Mouse (Mus musculus) neural tube, embryonic 14.5 days (tissue): ENCODE data around the gene Emid1. TPM values are rescaled to one million over a fixed set of nuclear protein-coding genes. Genes with fewer than 3 reads are reported as not detected.

Experiments
- ATAC-seq: fragments of 200-750 bp; cut with Nextera tagmentation; 2 replicates; pipeline ENCODE4 v1.8.0; 2017; ENCODE audit warnings: low read depth, mild to moderate bottlenecking, moderate TSS enrichment, moderate library complexity
- H3K27ac ChIP-seq: fragments of 300-500 bp; sonication (generic); 2 replicates; pipeline ENCODE4 v1.5.1; 2014; ENCODE audit warnings: low read depth, mild to moderate bottlenecking, control low read depth, low read length, moderate library complexity, mixed read lengths
- H3K27me3 ChIP-seq: fragments of 300-500 bp; sonication (generic); 2 replicates; pipeline ENCODE4 v1.6.1; 2014; ENCODE audit warnings: low read length; ENCODE audit not compliant: control insufficient read depth, insufficient read depth
- H3K36me3 ChIP-seq: fragments of 300-500 bp; sonication (generic); 2 replicates; pipeline ENCODE4 v1.6.1; 2014; ENCODE audit warnings: low read length, mixed read lengths; ENCODE audit not compliant: control insufficient read depth, insufficient read depth
- H3K4me1 ChIP-seq: fragments of 300-500 bp; sonication (generic); 2 replicates; pipeline ENCODE4 v1.6.1; 2014; ENCODE audit warnings: low read length; ENCODE audit not compliant: control insufficient read depth, insufficient read depth
- H3K4me2 ChIP-seq: fragments of 300-500 bp; sonication (generic); 2 replicates; pipeline ENCODE4 v1.6.1; 2014; ENCODE audit warnings: mild to moderate bottlenecking, low read depth, low read length, control low read depth
- H3K4me3 ChIP-seq: fragments of 300-500 bp; sonication (generic); 2 replicates; pipeline ENCODE4 v1.5.1; 2014; ENCODE audit warnings: low read depth, low read length, control low read depth, mixed read lengths
- H3K9ac ChIP-seq: fragments of 300-500 bp; sonication (generic); replicated peaks from 2 replicates; pipeline ENCODE4 v1.6.1; 2014; ENCODE audit warnings: low read depth, mild to moderate bottlenecking, control low read depth, low read length, mixed read lengths
- H3K9me3 ChIP-seq: fragments of 300-500 bp; sonication (generic); 2 replicates; pipeline ENCODE4 v1.6.1; 2016; ENCODE audit warnings: low read length; ENCODE audit not compliant: control insufficient read depth
- WGBS: fragments of 180-500 bp; shearing (Covaris S2); extraction: QIAGEN DNeasy Blood & Tissue Kit; methylation state at CpG from one replicate; pipeline ENCODE4 v1.1.7; 2014; 5-methylcytosine and 5-hydroxymethylcytosine counted together
- polyA plus RNA-seq: library from polyadenylated mRNA; unstranded; fragments of >200 nt; fragmentation: Nextera tagmentation; extraction: Ambion mirVana; gene quantifications from 2 replicates; pipeline ENCODE4 v1.2.1, GENCODE M21; 2014

Emid1 gene
- polyA plus RNA-seq, 1 experiment from 2014 or later, result 16.8 TPM

DNA sequence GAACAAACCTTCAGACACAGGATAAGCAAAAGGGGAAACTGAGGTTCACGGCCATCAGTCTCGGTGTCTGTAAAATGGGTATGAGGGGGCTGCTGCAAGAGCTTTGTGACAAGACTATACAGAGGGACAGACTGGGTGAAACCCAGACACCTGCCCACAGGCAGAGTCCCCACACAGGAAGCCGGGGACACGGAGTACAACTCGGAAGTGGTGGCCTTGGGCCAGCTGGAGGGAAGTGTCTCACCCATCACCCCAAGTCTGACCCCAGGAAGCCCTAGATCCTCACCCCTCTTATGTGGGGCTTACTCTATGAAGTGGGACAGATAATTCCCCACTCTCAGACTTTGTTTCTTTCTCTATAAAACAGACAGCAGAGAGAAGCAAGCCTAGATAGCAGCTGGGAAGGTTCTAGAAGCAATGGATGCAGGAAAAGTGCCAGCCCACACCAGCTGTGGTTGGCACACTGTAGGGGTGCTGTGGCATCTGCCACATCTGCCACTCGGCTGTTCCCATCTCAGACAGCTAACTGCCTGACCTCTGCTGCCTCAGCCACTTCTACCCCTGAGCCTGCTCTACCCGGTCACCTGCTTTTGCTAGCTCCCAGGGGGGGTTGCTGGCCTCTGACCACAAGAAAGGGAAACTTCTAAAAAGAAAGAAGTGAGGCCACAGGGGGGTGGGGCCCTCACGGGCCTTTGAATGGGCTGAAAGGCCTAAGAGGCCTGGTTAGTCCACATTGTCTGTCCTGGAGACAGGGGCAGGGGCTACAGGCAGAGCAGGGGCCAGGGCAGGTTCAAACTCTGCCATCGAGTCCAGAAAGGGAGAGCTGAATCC, 1.4 kb downstream of the Emid1 start:
- WGBS, result 43% methylated on average over 9 of the region's 9 CpGs
- Histone ChIP-seq H3K27me3 (no peaks in the 10 kb centered on the region), H3K4me1 (peaks cover 13% of the 10 kb centered on the region; the same call in 1 of the 2 replicates), H3K9me3 (no peaks in the 10 kb centered on the region), H3K27ac (no peak overlapping the region), H3K4me2 (no peak overlapping the region), H3K9ac (no peak overlapping the region), H3K4me3 (no peak overlapping the region), H3K36me3 (no peaks in the 10 kb centered on the region)
- no peak for ATAC-seq

DNA sequence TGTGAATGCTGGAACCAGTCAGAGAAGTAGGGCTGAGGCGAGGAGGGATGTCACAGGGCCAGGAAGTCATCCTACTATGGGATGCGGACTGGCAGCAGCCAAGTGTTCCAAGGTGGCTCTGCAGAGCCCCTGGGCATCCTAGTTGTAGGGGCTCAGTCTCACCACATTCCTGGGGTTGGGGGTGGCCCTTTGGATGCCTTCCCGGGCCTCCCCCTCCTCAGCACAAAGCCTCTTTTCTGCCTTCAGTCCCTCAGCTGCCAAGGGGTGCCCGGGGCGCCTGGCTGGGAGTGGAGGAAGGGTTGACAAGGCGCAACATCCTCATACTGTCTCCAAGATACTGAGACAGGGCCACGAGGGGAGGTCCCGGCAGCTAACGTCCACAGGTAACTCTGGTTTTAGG, 2.1 kb downstream of the Emid1 start:
- no peaks in the 10 kb centered on the region for H3K27me3 ChIP-seq
- H3K9me3 ChIP-seq, result no peaks in the 10 kb centered on the region
- ATAC-seq, result no peak
- peaks cover 9% of the 10 kb centered on the region; the same call in 1 of the 2 replicates for H3K4me1 ChIP-seq
- no peak overlapping the region for H3K27ac ChIP-seq
- no peak overlapping the region for H3K9ac ChIP-seq
- no peak overlapping the region for H3K4me3 ChIP-seq
- H3K4me2 ChIP-seq, result no peak overlapping the region
- no peaks in the 10 kb centered on the region for H3K36me3 ChIP-seq
- 72% methylated on average over 9 of the region's 9 CpGs for WGBS

DNA sequence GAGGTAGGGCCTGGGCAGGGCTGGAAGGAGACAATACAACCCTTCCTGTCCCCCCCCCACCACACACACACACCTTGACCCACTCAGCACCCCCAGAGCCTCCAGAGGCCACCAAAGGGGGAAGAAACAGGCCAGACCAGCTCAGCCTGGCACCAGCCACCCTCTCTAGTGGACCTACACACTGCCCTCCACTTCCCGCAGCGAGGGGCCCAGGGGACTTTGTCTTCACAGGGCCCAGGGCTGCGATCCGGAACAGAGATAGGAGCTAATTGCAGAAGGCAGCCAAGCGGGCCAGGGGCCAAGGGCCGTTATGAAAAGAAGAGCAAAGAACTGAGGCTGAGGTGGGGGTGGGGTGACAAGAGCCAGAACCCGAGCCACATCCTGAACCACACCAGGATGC, 2.8 kb downstream of the Emid1 start:
- 9% methylated on average over 7 of the region's 7 CpGs for WGBS
- no peaks in the 10 kb centered on the region for H3K36me3 ChIP-seq
- peak overlapping the region; percentile 9; the same call in 1 of the 2 replicates for H3K4me2 ChIP-seq
- peaks cover 9% of the 10 kb centered on the region; the same call in 1 of the 2 replicates for H3K4me1 ChIP-seq
- no peak overlapping the region for H3K4me3 ChIP-seq
- no peak overlapping the region for H3K9ac ChIP-seq
- no peaks in the 10 kb centered on the region for H3K27me3 ChIP-seq
- no peak overlapping the region for H3K27ac ChIP-seq
- H3K9me3 ChIP-seq, result no peaks in the 10 kb centered on the region
- ATAC-seq, result no peak

DNA sequence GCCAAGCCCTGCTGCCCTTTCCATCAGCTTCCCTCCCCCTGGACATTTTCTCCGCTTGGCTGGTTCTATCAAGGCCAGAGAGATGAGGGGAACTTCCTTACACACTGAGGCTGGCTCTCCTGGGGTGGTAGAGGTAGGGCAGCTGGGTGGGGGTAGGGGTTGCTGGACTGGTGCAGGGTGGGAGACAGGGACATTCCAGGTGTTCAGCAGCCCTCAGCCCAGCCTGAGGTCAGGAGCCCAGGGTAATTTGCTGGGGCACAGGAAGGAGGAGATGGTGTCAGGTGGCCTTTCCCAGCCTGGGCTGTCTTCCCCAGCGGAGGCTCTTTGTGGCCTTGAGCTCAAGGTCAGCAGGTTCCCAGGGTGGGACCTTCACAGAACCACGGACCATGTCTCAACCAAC, 6.5 kb downstream of the Emid1 start:
- no peak for ATAC-seq

DNA sequence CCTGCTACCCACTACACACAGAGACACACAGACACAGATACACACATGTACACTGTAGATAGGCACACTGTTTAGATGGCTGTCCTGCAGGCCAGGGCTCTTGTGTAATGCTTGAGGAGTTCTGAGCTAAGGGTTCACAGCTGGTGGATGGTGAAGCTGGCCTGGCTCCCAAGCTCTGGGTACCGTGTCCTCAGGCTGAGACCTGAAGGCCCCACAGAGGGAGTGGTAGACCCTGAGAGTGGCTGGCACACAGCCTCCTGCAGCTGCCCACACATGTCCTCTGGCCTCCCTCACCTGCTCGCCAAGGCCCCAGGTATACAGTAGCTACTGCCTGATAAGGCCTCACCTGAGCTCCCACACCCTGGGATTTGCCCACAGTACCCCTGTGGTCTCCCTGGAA, 10.1 kb downstream of the Emid1 start:
- H3K4me2 ChIP-seq, result no peak overlapping the region
- peaks cover 7% of the 10 kb centered on the region; the same call in 1 of the 2 replicates for H3K4me1 ChIP-seq
- no peak overlapping the region for H3K4me3 ChIP-seq
- ATAC-seq, result no peak
- no peaks in the 10 kb centered on the region for H3K27me3 ChIP-seq
- H3K9me3 ChIP-seq, result no peaks in the 10 kb centered on the region
- H3K9ac ChIP-seq, result no peak overlapping the region
- WGBS, result 94% methylated on average over 2 of the region's 2 CpGs
- H3K36me3 ChIP-seq, result no peaks in the 10 kb centered on the region
- no peak overlapping the region for H3K27ac ChIP-seq

More for the DNA sequence above, 6.5 kb downstream of the Emid1 start:
- H3K4me1 ChIP-seq, result peaks cover 7% of the 10 kb centered on the region; the same call in 1 of the 2 replicates
- no peak overlapping the region for H3K27ac ChIP-seq
- no peak overlapping the region for H3K4me2 ChIP-seq
- no peak overlapping the region for H3K4me3 ChIP-seq
- H3K9me3 ChIP-seq, result no peaks in the 10 kb centered on the region
- WGBS, result 81% methylated on average over 3 of the region's 3 CpGs
- no peak overlapping the region for H3K9ac ChIP-seq
- H3K27me3 ChIP-seq, result no peaks in the 10 kb centered on the region
- no peaks in the 10 kb centered on the region for H3K36me3 ChIP-seq

DNA sequence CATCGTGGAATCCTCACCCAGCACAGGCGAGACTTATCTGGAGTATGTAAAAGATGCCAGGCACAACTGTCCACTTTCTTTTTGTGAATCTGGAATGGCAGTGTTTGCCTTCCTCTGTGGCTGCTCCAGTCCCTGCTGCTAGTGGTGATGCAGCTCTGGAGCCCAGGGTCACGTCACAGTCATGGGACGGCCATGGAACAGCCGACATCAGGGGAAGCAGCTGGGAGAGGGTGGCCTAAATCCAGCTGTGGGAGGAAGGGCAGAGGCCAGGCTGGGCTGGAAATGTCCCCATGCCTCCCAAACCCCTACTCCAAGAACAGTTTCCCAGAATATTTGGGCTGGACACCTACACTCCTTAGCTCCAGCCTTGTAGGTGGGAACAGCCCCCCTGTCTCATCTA, 10.8 kb downstream of the Emid1 start:
- no peaks in the 10 kb centered on the region for H3K36me3 ChIP-seq
- H3K27ac ChIP-seq, result no peak overlapping the region
- H3K4me1 ChIP-seq, result peaks cover 7% of the 10 kb centered on the region; the same call in 1 of the 2 replicates
- H3K27me3 ChIP-seq, result no peaks in the 10 kb centered on the region
- 87% methylated on average over 5 of the region's 5 CpGs for WGBS
- ATAC-seq, result no peak
- no peak overlapping the region for H3K4me3 ChIP-seq
- no peak overlapping the region for H3K4me2 ChIP-seq
- H3K9ac ChIP-seq, result no peak overlapping the region
- H3K9me3 ChIP-seq, result no peaks in the 10 kb centered on the region

DNA sequence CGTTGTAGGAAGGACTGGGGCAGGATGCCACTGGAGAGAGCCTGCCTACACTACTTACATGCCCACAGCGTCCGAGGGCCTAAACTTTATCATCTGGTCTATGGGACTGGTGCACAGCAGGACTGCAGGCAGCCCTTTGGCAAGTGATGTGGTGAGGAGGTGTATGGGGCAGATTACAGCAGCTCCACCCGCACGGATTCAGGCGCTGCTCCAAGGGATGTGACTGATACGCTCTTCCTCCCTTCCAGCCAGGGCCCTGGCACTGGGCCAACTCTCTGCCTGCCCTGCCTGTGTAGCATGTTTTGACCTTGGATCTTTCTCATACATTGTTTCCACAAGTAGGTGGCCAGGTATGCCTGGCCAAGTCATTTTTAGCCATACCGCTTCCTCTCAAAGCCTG, 11.4 kb downstream of the Emid1 start:
- no peaks in the 10 kb centered on the region for H3K9me3 ChIP-seq
- H3K27ac ChIP-seq, result no peak overlapping the region
- H3K9ac ChIP-seq, result no peak overlapping the region
- no peak overlapping the region for H3K4me2 ChIP-seq
- H3K27me3 ChIP-seq, result no peaks in the 10 kb centered on the region
- ATAC-seq, result peak; percentile 48
- WGBS, result 45% methylated on average over 8 of the region's 8 CpGs
- peaks cover 7% of the 10 kb centered on the region; the same call in 1 of the 2 replicates for H3K4me1 ChIP-seq
- no peak overlapping the region for H3K4me3 ChIP-seq
- H3K36me3 ChIP-seq, result no peaks in the 10 kb centered on the region

DNA sequence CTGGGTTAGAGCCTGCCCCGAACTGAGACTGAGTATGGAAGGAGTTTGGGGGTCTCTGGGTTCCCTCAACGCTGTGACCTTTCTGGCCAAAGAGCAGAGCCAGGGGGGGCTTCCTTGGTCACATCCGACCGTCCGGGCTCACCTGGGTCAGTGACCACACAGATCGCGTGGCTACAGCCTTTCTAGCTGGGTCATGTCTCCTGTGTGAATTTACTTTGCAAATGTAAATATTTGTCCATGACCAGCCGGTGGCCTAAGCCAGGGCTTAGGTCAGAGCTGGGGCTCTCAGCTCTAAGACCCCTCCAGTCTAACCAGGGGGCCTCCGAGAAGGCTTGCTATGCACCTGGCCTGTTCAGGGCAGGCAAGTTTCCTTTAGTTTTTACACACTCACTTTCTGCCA, 12.7 kb downstream of the Emid1 start:
- Histone ChIP-seq H3K27ac (no peak overlapping the region), H3K9ac (no peak overlapping the region), H3K4me1 (peaks cover 7% of the 10 kb centered on the region; the same call in 1 of the 2 replicates), H3K9me3 (no peaks in the 10 kb centered on the region), H3K4me2 (no peak overlapping the region), H3K4me3 (no peak overlapping the region), H3K36me3 (no peaks in the 10 kb centered on the region), H3K27me3 (no peaks in the 10 kb centered on the region)
- ATAC-seq, result no peak
- 87% methylated on average over 9 of the region's 9 CpGs for WGBS

DNA sequence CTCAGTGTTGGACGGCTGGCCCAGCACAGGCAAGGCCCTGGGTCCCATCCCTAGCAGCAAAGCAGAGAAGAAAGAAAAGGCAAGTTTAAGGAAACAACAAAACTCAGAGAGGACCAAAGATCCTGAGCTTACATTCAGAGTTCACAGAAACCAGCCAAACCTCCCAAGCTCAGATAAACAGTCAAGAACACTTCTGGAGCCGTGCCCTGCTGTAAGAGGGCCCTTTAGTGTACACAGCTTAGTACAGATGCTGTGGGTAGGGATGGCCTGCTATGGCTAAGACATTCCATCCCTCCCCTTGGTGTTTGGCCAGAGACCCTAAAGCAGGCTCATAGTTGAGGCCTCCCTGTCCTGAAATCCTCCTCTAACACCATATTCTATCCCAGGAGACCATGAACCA, 13.4 kb downstream of the Emid1 start:
- Histone ChIP-seq H3K9ac (no peak overlapping the region), H3K4me2 (no peak overlapping the region), H3K36me3 (no peaks in the 10 kb centered on the region), H3K27ac (no peak overlapping the region), H3K4me1 (peaks cover 7% of the 10 kb centered on the region; the same call in 1 of the 2 replicates), H3K27me3 (no peaks in the 10 kb centered on the region), H3K9me3 (no peaks in the 10 kb centered on the region), H3K4me3 (no peak overlapping the region)
- ATAC-seq, result no peak
- 96% methylated on average over 2 of the region's 2 CpGs for WGBS
